Mouse (Mus musculus) forebrain, embryonic 13.5 days (tissue): ENCODE results near the gene Aanat. TPM values are rescaled to one million over a fixed set of nuclear protein-coding genes. Genes with fewer than 3 reads are reported as not detected.
A peak's percentile ranks its signal among the peaks of the same experiment; 100 is the strongest.

Experiments used
- ATAC-seq: fragments of 200-750 bp; cut with Nextera tagmentation; 2 replicates; pipeline ENCODE4 v1.8.0; 2017
- H3K27ac ChIP-seq: fragments of 300-500 bp; sonication (generic); 2 replicates; pipeline ENCODE4 v1.5.1; 2015; ENCODE audit warnings: inconsistent platforms, mild to moderate bottlenecking, moderate library complexity
- H3K27me3 ChIP-seq: fragments of 300-500 bp; sonication (generic); 2 replicates; pipeline ENCODE4 v1.6.1; 2015; ENCODE audit warnings: mild to moderate bottlenecking, inconsistent platforms
- H3K36me3 ChIP-seq: fragments of 300-500 bp; sonication (generic); 2 replicates; pipeline ENCODE4 v1.6.1; 2015; ENCODE audit warnings: mild to moderate bottlenecking, inconsistent platforms; ENCODE audit not compliant: poor library complexity, severe bottlenecking
- H3K4me1 ChIP-seq: fragments of 300-500 bp; sonication (generic); 2 replicates; pipeline ENCODE4 v1.6.1; 2015; ENCODE audit warnings: inconsistent platforms
- H3K4me2 ChIP-seq: fragments of 300-500 bp; sonication (generic); 2 replicates; pipeline ENCODE4 v1.6.1; 2015; ENCODE audit warnings: inconsistent platforms, mild to moderate bottlenecking, moderate library complexity
- H3K4me3 ChIP-seq: fragments of 300-500 bp; sonication (generic); 2 replicates; pipeline ENCODE4 v1.5.1; 2015; ENCODE audit warnings: mild to moderate bottlenecking, inconsistent platforms
- H3K9ac ChIP-seq: fragments of 300-500 bp; sonication (generic); 2 replicates; pipeline ENCODE4 v1.6.1; 2015; ENCODE audit warnings: mild to moderate bottlenecking, inconsistent platforms
- H3K9me3 ChIP-seq: fragments of 300-500 bp; sonication (generic); replicated peaks from 2 replicates; pipeline ENCODE4 v1.6.1; 2016; ENCODE audit warnings: inconsistent platforms
- WGBS: fragments of 180-500 bp; shearing (Covaris S2); methylation state at CpG from one replicate; pipeline ENCODE4 v1.1.7; 2015; 5-methylcytosine and 5-hydroxymethylcytosine counted together
- polyA plus RNA-seq: library from polyadenylated mRNA; unstranded; fragments of >200 nt; fragmentation: Nextera tagmentation; extraction: Ambion mirVana; gene quantifications from 2 replicates; pipeline ENCODE4 v1.2.1, GENCODE M21; 2015

The Aanat gene
- polyA plus RNA-seq, 1 experiment from 2014 or later, result 0.25 TPM

DNA sequence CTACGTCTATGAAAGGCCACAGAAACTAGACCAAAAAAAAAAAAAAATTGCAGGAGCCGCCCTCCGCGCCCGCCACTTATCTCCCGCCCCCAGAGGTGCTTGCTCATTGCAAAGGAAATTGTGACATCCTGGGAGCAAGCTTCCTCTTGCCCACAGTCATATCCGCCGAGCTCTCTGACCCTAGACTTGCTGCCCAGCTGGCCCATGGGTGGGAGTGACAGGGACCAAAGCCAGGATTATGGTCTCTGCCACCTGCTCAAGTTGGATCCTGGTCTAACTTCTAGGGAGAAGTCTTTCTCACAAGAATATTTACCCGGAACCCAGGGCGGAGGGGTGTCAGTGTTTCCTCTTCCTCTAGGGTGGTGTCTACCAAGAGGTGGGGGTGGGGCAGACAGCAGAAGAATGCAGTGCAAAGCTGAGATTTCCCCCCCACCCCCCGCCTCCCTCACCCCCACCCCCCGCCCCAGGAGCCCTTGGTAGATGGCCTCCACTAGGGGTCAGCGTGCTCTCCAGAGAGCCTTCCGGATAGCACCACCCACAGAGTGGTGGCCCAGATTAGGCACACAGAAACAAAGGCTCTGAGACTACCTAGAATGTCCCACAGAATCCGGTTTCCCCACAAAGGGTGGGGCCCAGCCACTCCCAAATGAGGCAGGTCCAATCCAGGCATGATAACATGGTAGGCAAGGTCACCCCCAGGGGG is 29.7 kb downstream of the Aanat start:
- no peak overlapping the region for H3K4me3 ChIP-seq
- no peaks in the 10 kb centered on the region; the same call in 1 of the 2 replicates for H3K4me1 ChIP-seq
- H3K27ac ChIP-seq, result no peak overlapping the region
- H3K9me3 ChIP-seq, result no peaks in the 10 kb centered on the region
- no peak for ATAC-seq
- no peak overlapping the region for H3K9ac ChIP-seq
- no peak overlapping the region for H3K4me2 ChIP-seq
- no peaks in the 10 kb centered on the region for H3K36me3 ChIP-seq
- no peaks in the 10 kb centered on the region for H3K27me3 ChIP-seq
- WGBS, result 65% methylated on average over 13 of the region's 15 CpGs

DNA sequence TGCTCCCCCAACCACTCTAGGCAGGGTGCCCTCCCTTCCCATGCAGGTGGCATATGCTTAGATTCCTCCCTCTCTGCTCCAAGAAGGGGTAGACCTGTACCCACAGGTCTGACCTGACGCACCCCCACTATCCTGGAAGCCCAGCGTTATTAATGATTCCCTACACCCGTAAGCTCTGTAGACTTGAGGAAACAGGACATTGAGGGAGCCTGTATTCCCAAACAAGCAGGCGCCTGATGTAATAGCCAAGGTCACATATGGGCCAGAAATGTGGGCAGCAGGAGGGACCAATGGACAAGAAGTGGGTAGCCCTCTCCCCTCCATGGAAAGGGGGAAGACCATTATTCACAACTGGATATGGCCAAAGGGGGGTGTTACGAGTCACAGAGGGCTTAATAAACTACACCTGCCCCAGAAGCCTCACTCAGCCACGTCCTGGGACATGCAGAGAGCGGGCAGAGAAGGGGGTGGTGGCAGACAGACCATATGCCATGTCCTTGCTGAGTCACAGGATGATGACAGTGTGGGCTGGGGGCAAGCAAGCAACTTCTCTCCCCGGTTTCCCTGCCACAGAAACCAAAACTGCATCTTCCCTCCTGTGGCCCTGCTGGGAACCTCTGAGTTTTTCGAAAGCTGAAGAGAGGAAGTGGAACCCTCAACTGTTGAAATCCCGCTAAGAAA is 30.3 kb downstream of the Aanat start:
- Histone ChIP-seq H3K4me2 (no peak overlapping the region), H3K4me1 (no peaks in the 10 kb centered on the region; the same call in 1 of the 2 replicates), H3K27ac (no peak overlapping the region), H3K4me3 (no peak overlapping the region), H3K27me3 (no peaks in the 10 kb centered on the region), H3K9me3 (no peaks in the 10 kb centered on the region), H3K36me3 (no peaks in the 10 kb centered on the region), H3K9ac (no peak overlapping the region)
- 78% methylated on average over 10 of the region's 10 CpGs for WGBS
- ATAC-seq, result no peak

DNA sequence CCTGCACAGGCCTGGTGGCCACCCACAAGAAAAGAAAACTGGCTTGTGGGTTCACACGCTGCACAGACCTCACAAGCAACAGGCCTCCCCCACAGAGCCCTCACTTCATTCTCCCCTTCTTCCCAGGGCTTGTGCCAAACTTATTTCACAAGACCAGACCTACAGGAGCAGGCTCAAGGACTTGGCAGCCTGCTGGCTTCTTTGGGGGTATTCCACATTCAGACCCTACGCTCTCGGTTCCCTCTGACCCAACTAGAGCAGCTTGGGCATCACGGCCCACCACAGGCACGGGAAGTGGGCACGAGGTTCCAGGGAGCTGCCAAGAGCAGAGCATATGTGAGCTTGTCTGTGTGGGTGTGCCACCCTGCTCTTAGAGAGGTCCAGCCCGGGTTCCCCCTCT is 31.4 kb downstream of the Aanat start:
- no peak overlapping the region for H3K27ac ChIP-seq
- H3K36me3 ChIP-seq, result no peaks in the 10 kb centered on the region
- H3K9me3 ChIP-seq, result no peaks in the 10 kb centered on the region
- 91% methylated on average over 7 of the region's 7 CpGs for WGBS
- H3K9ac ChIP-seq, result no peak overlapping the region
- peaks cover 7% of the 10 kb centered on the region for H3K27me3 ChIP-seq
- ATAC-seq, result no peak
- H3K4me3 ChIP-seq, result no peak overlapping the region
- H3K4me1 ChIP-seq, result no peaks in the 10 kb centered on the region; the same call in 1 of the 2 replicates
- no peak overlapping the region for H3K4me2 ChIP-seq

DNA sequence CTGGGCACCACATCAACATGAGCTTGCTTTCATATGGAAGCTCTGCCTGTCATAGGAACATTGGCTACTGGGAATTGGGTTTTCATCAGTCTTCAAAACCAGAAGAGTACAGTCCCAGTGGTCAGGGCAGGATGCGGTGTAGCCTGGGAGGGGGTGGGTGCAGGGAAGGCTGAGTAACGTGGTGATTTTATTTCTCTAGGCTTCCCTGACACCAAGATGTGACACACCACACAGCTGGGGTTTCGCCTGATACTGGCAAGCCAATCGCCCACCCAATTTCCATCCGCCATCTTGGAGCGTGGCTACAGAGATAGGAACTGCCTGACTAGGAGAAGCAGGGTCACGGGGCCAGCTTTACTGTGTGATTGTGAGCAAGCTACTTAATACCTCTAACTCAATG is 32.4 kb downstream of the Aanat start:
- Histone ChIP-seq H3K27me3 (peaks cover 17% of the 10 kb centered on the region), H3K4me1 (peaks cover 2% of the 10 kb centered on the region), H3K9ac (no peak overlapping the region), H3K36me3 (no peaks in the 10 kb centered on the region), H3K4me2 (no peak overlapping the region), H3K4me3 (no peak overlapping the region), H3K27ac (no peak overlapping the region), H3K9me3 (no peaks in the 10 kb centered on the region)
- no peak for ATAC-seq
- 93% methylated on average over 7 of the region's 7 CpGs for WGBS

DNA sequence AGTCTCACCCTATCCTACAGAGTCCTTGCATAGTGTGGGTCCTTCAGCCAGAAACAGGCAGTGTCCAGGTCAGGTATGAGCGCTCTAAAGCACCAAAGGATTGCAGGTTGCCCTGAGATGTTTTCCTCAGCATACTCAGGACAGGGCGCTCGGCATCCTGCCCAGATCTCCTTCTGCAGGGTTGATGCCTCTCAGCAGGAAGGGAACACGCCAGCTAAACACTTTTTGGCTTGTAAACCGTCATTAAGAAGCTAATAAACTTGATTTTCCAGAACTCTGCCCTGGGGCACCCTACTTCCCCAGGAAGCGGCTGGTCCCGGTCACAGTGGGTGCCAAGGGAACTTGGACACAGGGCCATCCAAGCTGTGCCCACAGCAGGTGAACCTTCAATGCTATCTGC is 32.9 kb downstream of the Aanat start:
- H3K27me3 ChIP-seq, result peaks cover 22% of the 10 kb centered on the region
- no peak for ATAC-seq
- no peak overlapping the region for H3K27ac ChIP-seq
- H3K4me1 ChIP-seq, result peaks cover 7% of the 10 kb centered on the region
- H3K9me3 ChIP-seq, result no peaks in the 10 kb centered on the region
- no peaks in the 10 kb centered on the region for H3K36me3 ChIP-seq
- H3K4me3 ChIP-seq, result no peak overlapping the region
- no peak overlapping the region for H3K9ac ChIP-seq
- no peak overlapping the region for H3K4me2 ChIP-seq
- WGBS, result 87% methylated on average over 7 of the region's 7 CpGs

DNA sequence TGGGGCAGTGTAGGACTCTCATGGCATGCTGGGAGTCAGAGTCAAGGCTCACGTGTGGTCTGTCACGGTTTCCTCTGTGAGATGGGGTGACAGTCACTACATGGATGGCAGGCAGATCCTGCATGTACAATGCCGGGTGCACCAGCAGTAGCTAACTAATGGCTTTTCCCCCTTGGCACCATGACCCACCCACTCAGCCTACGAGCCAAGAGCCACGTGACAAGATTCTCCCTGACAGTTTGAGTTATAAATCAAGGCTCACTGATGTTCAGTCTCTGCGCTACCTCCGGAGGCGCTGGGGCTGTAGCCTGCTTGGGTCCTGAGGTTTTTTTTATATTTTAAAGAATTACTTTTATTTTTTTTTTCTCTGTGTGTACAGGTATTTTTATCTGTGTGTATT is 33.3 kb downstream of the Aanat start:
- Histone ChIP-seq H3K4me2 (no peak overlapping the region), H3K36me3 (no peaks in the 10 kb centered on the region), H3K4me3 (no peak overlapping the region), H3K27ac (no peak overlapping the region), H3K9me3 (no peaks in the 10 kb centered on the region), H3K9ac (no peak overlapping the region), H3K27me3 (peaks cover 26% of the 10 kb centered on the region), H3K4me1 (peaks cover 10% of the 10 kb centered on the region)
- ATAC-seq, result no peak
- 85% methylated on average over 8 of the region's 8 CpGs for WGBS

DNA sequence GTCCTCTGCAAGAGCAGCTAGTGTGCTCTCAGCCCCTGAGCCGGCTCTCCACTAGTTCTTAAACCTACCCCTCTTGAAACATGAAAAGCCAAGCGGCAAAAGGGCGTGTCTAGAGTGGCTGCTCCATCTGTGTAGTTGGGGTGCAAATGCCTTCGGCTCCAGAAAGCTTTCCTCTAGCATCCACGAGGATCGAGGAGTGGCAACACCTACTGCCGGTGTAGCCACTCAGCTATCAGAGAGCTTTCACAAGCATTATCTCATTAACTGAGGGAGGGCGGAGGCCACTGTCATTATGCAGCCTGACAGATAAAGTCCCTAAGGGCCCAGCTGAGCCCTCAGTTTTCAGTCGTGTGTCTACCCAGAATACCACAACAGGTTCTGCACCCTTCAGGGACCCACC is 33.8 kb downstream of the Aanat start:
- no peak for ATAC-seq
- no peak overlapping the region for H3K9ac ChIP-seq
- no peak overlapping the region for H3K4me3 ChIP-seq
- no peak overlapping the region for H3K4me2 ChIP-seq
- WGBS, result 42% methylated on average over 9 of the region's 9 CpGs
- peaks cover 12% of the 10 kb centered on the region for H3K4me1 ChIP-seq
- H3K9me3 ChIP-seq, result no peaks in the 10 kb centered on the region
- peaks cover 31% of the 10 kb centered on the region for H3K27me3 ChIP-seq
- H3K27ac ChIP-seq, result no peak overlapping the region
- H3K36me3 ChIP-seq, result no peaks in the 10 kb centered on the region

DNA sequence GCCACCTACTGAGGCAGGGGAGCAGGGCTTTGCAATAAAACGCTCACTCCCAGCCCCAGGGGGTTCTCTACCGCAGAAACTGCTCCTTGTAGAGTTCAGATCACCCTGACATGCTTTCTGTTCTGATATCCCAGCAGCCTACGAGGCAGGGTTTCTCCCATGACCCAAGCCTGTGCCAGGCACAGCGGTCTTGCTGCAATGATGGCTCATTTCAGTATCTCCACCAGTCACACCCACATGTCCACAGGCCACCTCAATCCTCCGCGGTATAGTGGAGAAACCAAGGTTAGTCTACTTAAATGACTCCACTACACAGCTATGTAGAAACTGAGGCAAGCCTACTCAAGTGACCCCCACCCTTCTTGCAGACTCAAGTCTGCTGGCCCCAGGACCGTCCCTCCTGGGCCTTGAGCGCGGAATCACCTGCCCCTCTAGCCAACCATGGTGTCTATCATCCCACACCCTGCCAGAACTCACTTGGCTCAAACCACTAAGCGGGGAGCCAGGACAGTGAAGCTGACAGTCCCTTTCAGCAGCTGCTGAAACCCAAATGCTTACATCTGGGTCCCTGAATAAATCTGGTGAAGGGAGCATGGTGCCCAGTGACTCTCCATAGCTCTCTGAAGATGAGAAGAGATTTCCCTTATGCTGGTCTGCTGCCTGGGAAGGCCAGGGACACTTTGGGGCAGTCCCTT is 34.5 kb downstream of the Aanat start:
- no peak overlapping the region for H3K4me2 ChIP-seq
- H3K4me1 ChIP-seq, result peaks cover 12% of the 10 kb centered on the region
- H3K27ac ChIP-seq, result no peak overlapping the region
- H3K27me3 ChIP-seq, result peaks cover 33% of the 10 kb centered on the region
- H3K36me3 ChIP-seq, result no peaks in the 10 kb centered on the region
- H3K4me3 ChIP-seq, result no peak overlapping the region
- WGBS, result 84% methylated on average over 10 of the region's 10 CpGs
- H3K9ac ChIP-seq, result no peak overlapping the region
- ATAC-seq, result no peak
- H3K9me3 ChIP-seq, result no peaks in the 10 kb centered on the region

DNA sequence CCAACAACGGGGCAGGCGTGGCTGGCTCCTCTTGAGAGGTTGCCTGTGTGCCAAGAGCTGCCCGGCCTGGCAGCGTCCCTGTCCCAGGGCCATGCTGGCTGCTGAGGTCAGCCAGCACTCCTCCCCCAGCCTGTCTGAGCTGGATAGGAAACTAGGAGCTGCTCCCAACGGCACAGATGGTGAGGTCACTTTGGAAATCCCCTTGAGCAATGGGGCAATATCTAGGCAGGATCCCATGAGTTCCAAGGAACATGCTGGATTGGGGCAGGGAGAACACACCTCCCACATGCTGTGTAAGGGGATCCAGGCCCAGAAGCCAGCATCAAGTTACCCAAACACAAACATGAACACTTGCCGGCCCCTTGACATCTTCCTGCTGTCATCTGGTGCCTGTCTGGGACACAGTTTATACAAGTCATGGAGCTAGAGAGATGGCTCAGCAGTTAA is 35.0 kb downstream of the Aanat start:
- 63% methylated on average over 6 of the region's 6 CpGs for WGBS
- Histone ChIP-seq H3K27me3 (peaks cover 33% of the 10 kb centered on the region), H3K36me3 (no peaks in the 10 kb centered on the region), H3K4me2 (no peak overlapping the region), H3K27ac (no peak overlapping the region), H3K9ac (no peak overlapping the region), H3K4me3 (no peak overlapping the region), H3K9me3 (no peaks in the 10 kb centered on the region), H3K4me1 (peaks cover 12% of the 10 kb centered on the region)
- no peak for ATAC-seq

DNA sequence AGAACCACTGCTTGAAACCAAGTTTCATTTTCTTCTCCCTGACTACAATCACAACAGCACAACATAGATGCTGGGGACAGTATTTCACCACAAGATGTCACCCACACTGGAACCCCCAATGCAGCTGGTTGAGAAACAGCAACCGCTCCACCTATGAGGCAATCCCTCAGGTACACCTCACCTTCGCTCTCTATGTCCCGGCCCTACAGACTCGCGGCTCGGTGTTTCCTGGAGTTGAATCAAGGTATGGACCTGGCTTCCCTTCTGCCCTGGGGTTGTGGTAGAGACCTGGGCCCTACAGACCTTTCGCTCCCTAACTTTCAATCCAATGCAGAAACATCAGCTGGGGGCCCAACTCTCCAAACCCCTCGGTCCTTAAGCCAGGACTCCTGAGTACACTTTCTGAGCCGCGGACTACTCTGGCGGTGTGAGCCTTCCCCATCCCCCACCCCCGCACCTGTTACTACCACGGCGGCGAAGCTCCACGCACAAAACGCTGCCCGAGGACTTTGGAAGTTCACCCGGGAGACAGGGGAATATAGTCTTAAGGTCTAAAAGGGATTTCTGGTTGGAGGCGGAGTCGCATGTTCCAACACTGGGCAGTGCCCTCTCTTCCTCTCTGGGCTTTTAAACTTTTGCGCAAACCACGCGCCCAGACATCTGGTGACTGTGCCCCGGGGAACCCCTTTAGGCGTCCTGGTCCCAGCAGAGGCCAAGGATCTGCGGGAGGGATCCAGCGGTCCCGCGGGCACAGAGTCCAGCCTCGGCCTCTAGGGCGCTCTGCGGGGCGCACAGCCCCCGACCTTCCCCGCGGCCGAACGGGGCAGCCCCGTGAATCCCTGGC is 37.3 kb downstream of the Aanat start:
- H3K27me3 ChIP-seq, result peaks cover 33% of the 10 kb centered on the region
- no peaks in the 10 kb centered on the region for H3K9me3 ChIP-seq
- peak overlapping the region; percentile 50 for H3K4me3 ChIP-seq
- peaks cover 14% of the 10 kb centered on the region for H3K4me1 ChIP-seq
- H3K4me2 ChIP-seq, result peak overlapping the region; percentile 70
- H3K27ac ChIP-seq, result no peak overlapping the region
- WGBS, result 5% methylated on average over 40 of the region's 40 CpGs
- peak; percentile 9; the same call in 1 of the 2 replicates for ATAC-seq
- no peaks in the 10 kb centered on the region for H3K36me3 ChIP-seq
- H3K9ac ChIP-seq, result peak overlapping the region; percentile 65

DNA sequence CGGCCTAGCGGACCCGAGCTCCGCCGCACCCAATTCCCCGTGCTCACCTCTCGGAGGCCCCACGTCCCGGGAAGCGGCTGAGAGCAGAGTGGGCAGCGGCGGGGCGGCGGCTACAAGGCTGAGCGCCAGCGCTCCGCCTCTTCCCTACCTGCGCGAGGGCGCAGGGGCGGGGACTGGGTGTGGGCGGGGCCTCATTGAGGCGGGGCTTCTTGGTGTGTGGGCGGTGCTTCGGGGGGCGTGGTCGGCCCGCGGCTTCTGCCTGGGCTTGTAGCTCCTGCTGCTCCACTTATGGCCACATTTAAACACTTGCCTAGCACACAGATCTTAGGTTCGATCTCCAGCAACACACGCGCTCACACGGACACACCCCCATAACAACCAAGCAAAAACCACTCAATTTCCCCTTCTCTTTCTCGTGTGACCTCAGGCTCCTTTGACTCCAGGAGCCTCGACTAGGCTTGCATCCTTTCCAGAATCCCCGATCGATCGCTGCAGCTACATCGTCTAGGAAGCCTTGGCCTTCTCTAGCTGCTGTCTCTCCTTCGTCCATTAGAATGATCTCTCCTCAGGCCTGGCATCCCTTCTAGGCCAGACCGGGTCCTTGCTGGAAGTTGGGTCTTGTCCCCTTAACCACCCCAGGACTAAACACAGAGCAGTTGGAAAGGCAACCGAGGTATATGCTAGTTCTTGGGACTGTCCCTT is 38.0 kb downstream of the Aanat start:
- ATAC-seq, result peak; percentile 32; the same call in 1 of the 2 replicates
- H3K36me3 ChIP-seq, result no peaks in the 10 kb centered on the region
- peak overlapping the region; percentile 50 for H3K4me3 ChIP-seq
- peak overlapping the region; percentile 70 for H3K4me2 ChIP-seq
- no peak overlapping the region for H3K27ac ChIP-seq
- H3K4me1 ChIP-seq, result peaks cover 17% of the 10 kb centered on the region
- peak overlapping the region; percentile 65 for H3K9ac ChIP-seq
- no peaks in the 10 kb centered on the region for H3K9me3 ChIP-seq
- H3K27me3 ChIP-seq, result peaks cover 33% of the 10 kb centered on the region
- WGBS, result 12% methylated on average over 42 of the region's 42 CpGs
